Mouse (Mus musculus): Measurements from ENCODE around the gene Pak6. TPM values are rescaled to one million over a fixed set of nuclear protein-coding genes. Genes with fewer than 3 reads are reported as not detected.
A peak's percentile ranks its signal among the peaks of the same experiment; 100 is the strongest.
"Not testable (repeated sequence)": the region's sequence is repeated elsewhere in the genome, so short reads cannot be mapped to it uniquely, and the experiment has no call there.

Gene Pak6
- 10 to 100 TPM; 17.9 to 26.0 TPM for total RNA-seq (2021)
- long read RNA-seq, experiment 1, partial matches to known transcripts, result 9 of 14 reads
- long read RNA-seq, experiment 1, other reads (novel, unspliced or antisense), result 4 of 14 reads
- long read RNA-seq, experiment 2, partial matches to known transcripts, result 2 of 9 reads
- long read RNA-seq, experiment 2, other reads (novel, unspliced or antisense), result 7 of 9 reads

GRCm38 (mm10) chr2:118662902-118663803 is at the start of gene Pak6:
Gene Pak6 (plus strand): TSS chr2:118663303.
- peak; percentile 59 to 63 for DNase-seq

- DNase-seq, result no peak
Measured at GRCm38 (mm10) chr2:118618013-118618412, 45.1 kb upstream of the Pak6 start.

- no peak for DNase-seq
Measured at GRCm38 (mm10) chr2:118620101-118620500, 43.0 kb upstream of the Pak6 start.

GRCm38 (mm10) chr2:118620608-118621007 is 42.5 kb upstream of the Pak6 start:
- DNase-seq, result no peak

GRCm38 (mm10) chr2:118629276-118629675 is 33.8 kb upstream of the Pak6 start:
- DNase-seq, result no peak

- no peak for DNase-seq
Measured at GRCm38 (mm10) chr2:118633441-118633840, 29.7 kb upstream of the Pak6 start.

- no peak for DNase-seq
Measured at GRCm38 (mm10) chr2:118637258-118637657, 25.8 kb upstream of the Pak6 start.

- DNase-seq, result peak; percentile 74
Measured at GRCm38 (mm10) chr2:118637888-118638526, 25.1 kb upstream of the Pak6 start.

GRCm38 (mm10) chr2:118638686-118639085 is 24.4 kb upstream of the Pak6 start:
- DNase-seq, result no peak

- DNase-seq, result no peak
Measured at GRCm38 (mm10) chr2:118641147-118641546, 22.0 kb upstream of the Pak6 start.

- no peak for DNase-seq
Measured at GRCm38 (mm10) chr2:118642431-118642830, 20.7 kb upstream of the Pak6 start.

- DNase-seq, result no peak
Measured at GRCm38 (mm10) chr2:118642942-118643341, 20.2 kb upstream of the Pak6 start.

GRCm38 (mm10) chr2:118646665-118647064 is 16.4 kb upstream of the Pak6 start:
- no peak for DNase-seq

- not testable (repeated sequence) for DNase-seq
Measured at GRCm38 (mm10) chr2:118650697-118651096, 12.4 kb upstream of the Pak6 start.

GRCm38 (mm10) chr2:118656688-118657281 is 6.3 kb upstream of the Pak6 start:
- peak in 1 of 2 experiments; percentile 28 for DNase-seq

GRCm38 (mm10) chr2:118658457-118658856 is 4.6 kb upstream of the Pak6 start:
- no peak for DNase-seq

- peak; percentile 69 to 73 for DNase-seq
Measured at GRCm38 (mm10) chr2:118659077-118659476, 4.0 kb upstream of the Pak6 start.

- DNase-seq, result no peak
Measured at GRCm38 (mm10) chr2:118659493-118659892, 3.6 kb upstream of the Pak6 start.

GRCm38 (mm10) chr2:118659998-118660452 is 3.1 kb upstream of the Pak6 start:
- peak; percentile 67 to 73 for DNase-seq

- DNase-seq, result no peak
Measured at GRCm38 (mm10) chr2:118661891-118662290, 1.2 kb upstream of the Pak6 start.

- DNase-seq, result peak; percentile 55 to 70
Measured at GRCm38 (mm10) chr2:118663804-118664766, 982 bp downstream of the Pak6 start.

Measured in adrenal gland, postnatal 36 days (tissue).